Mouse (Mus musculus) lung, postnatal 25 days (tissue): ENCODE data around the gene Mdfic.
"Not testable (repeated sequence)": the region's sequence is repeated elsewhere in the genome, so short reads cannot be mapped to it uniquely, and the experiment has no call there.

Experiments
- DNase-seq: peaks from one replicate; pipeline ENCODE4 v3.0.0; 2022; ENCODE audit warnings: low spot score

Gene Mdfic

GRCm38 (mm10) chr6:15720461-15720817 is at the start of gene Mdfic:
Mdfic (plus strand) TSS chr6:15720661.
- DNase-seq = peak; percentile 78

GRCm38 (mm10) chr6:15671364-15671763 is 49.1 kb upstream of the Mdfic start:
- DNase-seq = no peak

GRCm38 (mm10) chr6:15710080-15710479 is 10.4 kb upstream of the Mdfic start:
- DNase-seq = no peak

GRCm38 (mm10) chr6:15710706-15711105 is 9.8 kb upstream of the Mdfic start:
- no peak for DNase-seq

GRCm38 (mm10) chr6:15712860-15713385 is 7.5 kb upstream of the Mdfic start:
- DNase-seq = no peak

GRCm38 (mm10) chr6:15714036-15714435 is 6.4 kb upstream of the Mdfic start:
- not testable (repeated sequence) for DNase-seq

GRCm38 (mm10) chr6:15714996-15715844 is 5.2 kb upstream of the Mdfic start:
- no peak for DNase-seq

GRCm38 (mm10) chr6:15719919-15720318 is 542 bp upstream of the Mdfic start:
- DNase-seq = no peak

- DNase-seq = no peak
These were observed 606 bp downstream of the Mdfic start for GRCm38 (mm10) chr6:15720818-15721715.

- no peak for DNase-seq
These were observed 1.2 kb downstream of the Mdfic start for GRCm38 (mm10) chr6:15721716-15722031.

GRCm38 (mm10) chr6:15722631-15723030 is 2.2 kb downstream of the Mdfic start:
- not testable (repeated sequence) for DNase-seq

- no peak for DNase-seq
These were observed 3.8 kb downstream of the Mdfic start for GRCm38 (mm10) chr6:15724304-15724703.

GRCm38 (mm10) chr6:15726422-15726821 is 6.0 kb downstream of the Mdfic start:
- no peak for DNase-seq

GRCm38 (mm10) chr6:15727681-15728410 is 7.4 kb downstream of the Mdfic start:
- no peak for DNase-seq

GRCm38 (mm10) chr6:15728844-15729577 is 8.6 kb downstream of the Mdfic start:
- DNase-seq = no peak

GRCm38 (mm10) chr6:15730258-15730657 is 9.8 kb downstream of the Mdfic start:
- DNase-seq = no peak

GRCm38 (mm10) chr6:15730666-15731065 is 10.2 kb downstream of the Mdfic start:
- DNase-seq = no peak

- DNase-seq = no peak
These were observed 11.0 kb downstream of the Mdfic start for GRCm38 (mm10) chr6:15731452-15731851.

- peak; percentile 84 for DNase-seq
These were observed 17.0 kb downstream of the Mdfic start for GRCm38 (mm10) chr6:15737312-15737911.

- DNase-seq = no peak
These were observed 18.0 kb downstream of the Mdfic start for GRCm38 (mm10) chr6:15738331-15738943.

GRCm38 (mm10) chr6:15739132-15739531 is 18.7 kb downstream of the Mdfic start:
- no peak for DNase-seq
